Mouse (Mus musculus) E14TG2a.4 (cell line): ENCODE measurements at regions not wholly inside any gene's neighbourhood (a gene's known extent, or its start where the extent isn't known, plus 50 kb on each side); places are given as distances from the start of the nearest gene placed in this dataset.

Source experiments
- CTCF ChIP-seq: conservative IDR thresholded peaks from 2 replicates; pipeline ENCODE4 v1.5.1; 2014; ENCODE audit warnings: low read length
- NANOG ChIP-seq: IDR thresholded peaks from 2 replicates; pipeline ENCODE4 v1.6.1; 2014; ENCODE audit warnings: borderline replicate concordance, low read length, mixed read lengths
- POU5F1 ChIP-seq: IDR thresholded peaks from 2 replicates; pipeline ENCODE4 v1.6.1; 2014; ENCODE audit warnings: low read length, borderline replicate concordance

- no peak for TF ChIP-seq POU5F1
- no peak for TF ChIP-seq CTCF
- no peak for TF ChIP-seq NANOG
Observed at GRCm38 (mm10) chr1:102105658-102106057, 2333.1 kb downstream of the Cntnap5b start.
